Mouse (Mus musculus): ENCODE results near the gene Prap1.

GRCm38 (mm10) chr7:140081408-140082241, 11.6 kb upstream of the Prap1 start:
- TF ChIP-seq GATA1 (IDR thresholded peaks at IDR 0.05; ENCODE audit: borderline replicate concordance, low read length) = no peak
- TF ChIP-seq FLI1 (IDR thresholded peaks at IDR 0.05; ENCODE audit: low read length) = no peak
